Mouse (Mus musculus) liver, embryonic 14.5 days (tissue): Measurements from ENCODE around the gene Rgs16. TPM values are rescaled to one million over a fixed set of nuclear protein-coding genes. Genes with fewer than 3 reads are reported as not detected.

Source experiments
- ATAC-seq: fragments of 200-750 bp; cut with Nextera tagmentation; 2 replicates; pipeline ENCODE4 v1.8.0; 2017; ENCODE audit warnings: moderate number of reproducible peaks, mild to moderate bottlenecking, moderate library complexity; ENCODE audit not compliant: insufficient read depth
- DNase-seq, 3 experiments: peaks; one replicate each; pipeline ENCODE4 v3.0.0-alpha.2; 2012 to 2013; ENCODE audit warnings: low read depth in 3 of 3, low spot score in 3 of 3
- H3K27ac ChIP-seq: fragments of 300-500 bp; sonication (generic); 2 replicates; pipeline ENCODE4 v1.5.1; 2014; ENCODE audit warnings: moderate library complexity, mild to moderate bottlenecking, control low read depth, inconsistent platforms
- H3K27me3 ChIP-seq: fragments of 300-500 bp; sonication (generic); 2 replicates; pipeline ENCODE4 v1.6.1; 2014; ENCODE audit warnings: mild to moderate bottlenecking, low read length, moderate library complexity; ENCODE audit not compliant: control insufficient read depth, insufficient read depth
- H3K36me3 ChIP-seq: fragments of 300-500 bp; sonication (generic); replicated peaks from 2 replicates; pipeline ENCODE4 v1.6.1; 2014; ENCODE audit warnings: low read depth; ENCODE audit not compliant: control insufficient read depth, insufficient read depth
- H3K4me1 ChIP-seq, 2 experiments: fragments of 200-500 bp in 1 of 2; fragments of 300-500 bp in 1 of 2; sonication (generic) in 1 of 2; replicated peaks; 2 replicates each; pipeline ENCODE4 v1.6.1; 2012 to 2014; ENCODE audit warnings: antibody characterized with exemption in 1 of 2, inconsistent platforms in 1 of 2, low read length in 1 of 2; ENCODE audit not compliant: control insufficient read depth in 2 of 2, insufficient read depth in 2 of 2
- H3K4me2 ChIP-seq: fragments of 300-500 bp; sonication (generic); 2 replicates; pipeline ENCODE4 v1.6.1; 2014; ENCODE audit warnings: low read depth, mild to moderate bottlenecking, control low read depth, moderate library complexity
- H3K4me3 ChIP-seq, 2 experiments: fragments of 200-500 bp in 1 of 2; fragments of 300-500 bp in 1 of 2; sonication (generic) in 1 of 2; 2 replicates each; pipeline ENCODE4 v1.5.1; 2012 to 2014; ENCODE audit warnings: low read depth in 2 of 2, low read length in 2 of 2, mild to moderate bottlenecking in 2 of 2, control low read depth in 1 of 2, inconsistent platforms in 1 of 2, moderate library complexity in 1 of 2; ENCODE audit not compliant: insufficient read depth in 1 of 2
- H3K9ac ChIP-seq: fragments of 300-500 bp; sonication (generic); replicated peaks from 2 replicates; pipeline ENCODE4 v1.6.1; 2014; ENCODE audit warnings: mild to moderate bottlenecking, control low read depth, moderate library complexity
- H3K9me3 ChIP-seq: fragments of 300-500 bp; sonication (generic); 2 replicates; pipeline ENCODE4 v1.6.1; 2016; ENCODE audit warnings: low read length, mixed read lengths; ENCODE audit not compliant: control insufficient read depth
- CTCF ChIP-seq: IDR thresholded peaks from 2 replicates; pipeline ENCODE4 v1.5.1; 2016; ENCODE audit warnings: antibody characterized with exemption, low read depth, control low read depth
- EP300 ChIP-seq: IDR thresholded peaks from 2 replicates; pipeline ENCODE4 v1.6.1; 2016; ENCODE audit warnings: antibody characterized with exemption, low read depth
- WGBS: fragments of 180-500 bp; shearing (Covaris S2); extraction: QIAGEN DNeasy Blood & Tissue Kit; methylation state at CpG from one replicate; pipeline ENCODE4 v1.1.7; 2014; ENCODE audit not compliant: insufficient replicate concordance; 5-methylcytosine and 5-hydroxymethylcytosine counted together
- polyA plus RNA-seq, 2 experiments: library from polyadenylated mRNA; depleted of rRNA in 1 of 2; stranded (reverse) in 1 of 2; unstranded in 1 of 2; fragments of >200 nt; fragmentation: Nextera tagmentation in 1 of 2; extraction: Ambion mirVana in 1 of 2; gene quantifications; 2 replicates each; pipeline versions ENCODE4 v1.2.1 to v1.2.3; 2012 to 2014

Gene Rgs16
- polyA plus RNA-seq, 2 experiments, result 0.08 TPM; not detected in 1

- no peak for DNase-seq
- peaks cover 4% of the 10 kb centered on the region for H3K27me3 ChIP-seq
- peaks cover 20 to 22% of the 10 kb centered on the region in 2 experiments for H3K4me1 ChIP-seq
- no peaks in the 10 kb centered on the region for H3K36me3 ChIP-seq
- TF ChIP-seq CTCF (no peak), EP300 (no peak)
- no peak overlapping the region for H3K4me2 ChIP-seq
- WGBS, result 66% methylated on average over 14 of the region's 14 CpGs
- no peak for ATAC-seq
- H3K9ac ChIP-seq, result no peak overlapping the region
- H3K4me3 ChIP-seq, result no peak overlapping the region
- no peaks in the 10 kb centered on the region for H3K9me3 ChIP-seq
- H3K27ac ChIP-seq, result no peak overlapping the region
These were observed 6.0 kb downstream of the Rgs16 start for GRCm38 (mm10) chr1:153746119-153746670.

- WGBS, result 2% methylated on average over 12 of the region's 12 CpGs
- no peak overlapping the region for H3K27ac ChIP-seq
These were observed 6.6 kb downstream of the Rgs16 start for GRCm38 (mm10) chr1:153746728-153747127.

DNA sequence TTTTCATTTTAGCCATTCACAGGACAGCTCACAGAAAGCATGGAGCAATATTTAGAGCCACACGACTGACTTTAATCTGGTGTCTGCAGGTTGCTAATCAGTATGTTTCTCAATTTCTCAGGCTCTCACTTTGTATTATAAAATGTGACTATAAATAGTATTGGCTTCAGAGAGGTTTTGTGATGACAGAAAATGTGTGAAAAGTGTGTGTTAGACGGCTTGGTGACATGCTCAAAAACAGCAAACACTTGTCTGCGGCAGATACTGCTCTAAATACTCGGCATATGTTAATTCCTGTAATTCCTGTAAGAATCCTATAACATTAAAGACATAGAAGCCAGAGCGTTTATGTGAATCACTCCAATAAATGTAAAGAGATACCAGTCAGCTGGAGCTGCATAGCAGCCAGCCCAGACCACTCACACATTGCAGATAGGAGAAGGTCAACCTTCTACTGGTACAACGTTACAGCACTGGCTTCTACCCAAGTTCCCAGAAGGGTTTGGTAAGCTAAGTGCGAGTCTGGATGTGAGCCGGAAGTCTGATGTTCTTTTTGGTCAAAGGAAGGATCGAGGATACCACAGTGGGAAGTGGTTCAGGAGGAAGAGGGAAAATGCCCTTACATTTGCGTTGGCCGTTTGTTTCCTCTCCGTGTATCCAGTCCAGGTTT is 7.8 kb downstream of the Rgs16 start:
- no peaks in the 10 kb centered on the region for H3K27me3 ChIP-seq
- TF ChIP-seq CTCF (no peak), EP300 (no peak)
- H3K9me3 ChIP-seq, result no peaks in the 10 kb centered on the region
- H3K9ac ChIP-seq, result no peak overlapping the region; the same call in 1 of the 2 replicates
- H3K4me3 ChIP-seq, result peak overlapping the region in 1 of 2 experiments; percentile 60; a peak in 2 of 4 replicates
- no peak for DNase-seq
- peaks cover 22 to 34% of the 10 kb centered on the region in 2 experiments for H3K4me1 ChIP-seq
- H3K4me2 ChIP-seq, result peak overlapping the region; percentile 73
- no peaks in the 10 kb centered on the region for H3K36me3 ChIP-seq
- ATAC-seq, result no peak
- no peak overlapping the region for H3K27ac ChIP-seq
- WGBS, result 53% methylated on average over 12 of the region's 12 CpGs

More at GRCm38 (mm10) chr1:153746728-153747127, 6.6 kb downstream of the Rgs16 start:
- Histone ChIP-seq H3K9ac (no peak overlapping the region), H3K4me1 (peaks cover 22 to 25% of the 10 kb centered on the region in 2 experiments), H3K27me3 (peaks cover 2% of the 10 kb centered on the region; the same call in 1 of the 2 replicates), H3K4me3 (no peak overlapping the region), H3K4me2 (no peak overlapping the region), H3K36me3 (no peaks in the 10 kb centered on the region), H3K9me3 (no peaks in the 10 kb centered on the region)
- no peak for TF ChIP-seq EP300
- peak; percentile 94 for TF ChIP-seq CTCF
- DNase-seq (peak in 2 of 3 experiments; percentile 47 to 58), ATAC-seq (no peak)

DNA sequence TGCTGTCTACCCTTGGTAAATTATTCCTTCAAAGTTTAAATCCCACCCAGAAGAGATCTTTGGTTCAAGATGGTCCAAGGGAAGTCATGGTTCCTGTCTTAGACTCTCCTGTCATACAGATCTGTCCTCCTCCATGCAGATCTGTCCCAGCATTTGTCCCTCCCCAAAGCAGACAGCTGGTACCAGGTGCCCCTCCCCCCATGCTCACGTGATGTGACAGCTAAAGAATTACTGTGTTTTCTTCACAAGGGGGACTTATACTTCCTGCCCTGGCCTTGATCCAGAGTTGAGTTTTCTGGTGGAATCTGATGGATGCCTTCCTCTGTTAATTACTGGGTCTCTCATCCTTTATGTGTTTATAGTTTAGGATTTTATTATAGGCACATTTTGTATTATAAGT is 8.4 kb downstream of the Rgs16 start:
- WGBS, result 4% methylated on average over 1 of the region's 1 CpGs
- peak overlapping the region; percentile 73 for H3K4me2 ChIP-seq
- H3K9ac ChIP-seq, result peak overlapping the region; percentile 81
- peak; percentile 62 to 71 (median 64) for DNase-seq
- H3K27me3 ChIP-seq, result no peaks in the 10 kb centered on the region
- peak overlapping the region in 1 of 2 experiments; percentile 60; a peak in 3 of 4 replicates for H3K4me3 ChIP-seq
- no peaks in the 10 kb centered on the region for H3K36me3 ChIP-seq
- peak; percentile 8; the same call in 1 of the 2 replicates for ATAC-seq
- H3K9me3 ChIP-seq, result no peaks in the 10 kb centered on the region
- peaks cover 22 to 34% of the 10 kb centered on the region in 2 experiments for H3K4me1 ChIP-seq
- H3K27ac ChIP-seq, result peak overlapping the region; percentile 92
- TF ChIP-seq CTCF (peak; percentile 18; the same call in 1 of the 2 replicates), EP300 (no peak)

DNA sequence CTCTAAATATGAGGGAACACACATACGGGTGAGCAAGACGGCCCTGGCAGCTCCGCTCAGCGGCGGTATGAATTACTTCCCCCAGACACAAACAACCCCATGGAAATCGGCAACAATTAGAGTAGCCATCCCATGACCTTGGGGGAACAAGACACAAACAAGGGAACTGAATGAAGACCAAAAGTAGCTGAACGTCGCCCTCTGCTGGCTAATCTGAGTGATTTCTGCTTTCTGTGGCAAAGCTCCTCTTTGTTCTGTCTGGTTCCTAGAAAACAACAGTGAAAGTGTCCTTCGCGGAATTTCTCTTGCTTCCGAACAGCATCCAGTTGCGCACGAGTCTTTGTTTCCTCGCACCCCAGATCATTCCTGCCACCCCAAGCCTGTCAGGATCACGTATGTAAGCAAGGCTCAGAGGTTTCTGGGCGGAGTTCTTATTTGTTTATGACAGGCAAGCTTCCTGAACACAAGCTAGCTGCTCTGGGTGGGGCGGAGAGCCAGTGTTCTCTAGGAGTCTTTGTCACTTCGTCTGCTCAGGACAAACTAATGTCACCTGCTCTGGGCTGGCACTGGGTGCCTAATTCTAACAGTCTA is 9.2 kb downstream of the Rgs16 start, which contains the start of gene Rnasel:
TSS of gene Rnasel (plus strand) at position 216 of the 591 bp plus-strand sequence.
- peak within 1 kb of the TSS; percentile 73 for H3K4me2 ChIP-seq
- H3K4me3 ChIP-seq, result peak within 1 kb of the TSS; percentile 60 to 83
- no peaks in the 10 kb centered on the region for H3K9me3 ChIP-seq
- H3K27ac ChIP-seq, result peak within 1 kb of the TSS; percentile 92
- peak; percentile 76 for ATAC-seq
- H3K9ac ChIP-seq, result peak within 1 kb of the TSS; percentile 81
- peaks cover 22 to 34% of the 10 kb centered on the region in 2 experiments for H3K4me1 ChIP-seq
- WGBS, result 3% methylated on average over 18 of the region's 18 CpGs
- H3K36me3 ChIP-seq, result no peaks in the 10 kb centered on the region
- no peaks in the 10 kb centered on the region for H3K27me3 ChIP-seq
- DNase-seq, result peak; percentile 74 to 84 (median 75)
- TF ChIP-seq CTCF, result peak; percentile 91
- no peak for TF ChIP-seq EP300
